Mouse (Mus musculus) lung, postnatal 0 days (tissue): ENCODE measurements around the gene Mrc1.

Experiments
- CTCF ChIP-seq: IDR thresholded peaks from 2 replicates; pipeline ENCODE4 v1.5.1; 2016; ENCODE audit warnings: antibody characterized with exemption, mild to moderate bottlenecking
- EP300 ChIP-seq: IDR thresholded peaks from 2 replicates; pipeline ENCODE4 v1.6.1; 2016; ENCODE audit warnings: antibody characterized with exemption, mild to moderate bottlenecking, control low read depth

DNA sequence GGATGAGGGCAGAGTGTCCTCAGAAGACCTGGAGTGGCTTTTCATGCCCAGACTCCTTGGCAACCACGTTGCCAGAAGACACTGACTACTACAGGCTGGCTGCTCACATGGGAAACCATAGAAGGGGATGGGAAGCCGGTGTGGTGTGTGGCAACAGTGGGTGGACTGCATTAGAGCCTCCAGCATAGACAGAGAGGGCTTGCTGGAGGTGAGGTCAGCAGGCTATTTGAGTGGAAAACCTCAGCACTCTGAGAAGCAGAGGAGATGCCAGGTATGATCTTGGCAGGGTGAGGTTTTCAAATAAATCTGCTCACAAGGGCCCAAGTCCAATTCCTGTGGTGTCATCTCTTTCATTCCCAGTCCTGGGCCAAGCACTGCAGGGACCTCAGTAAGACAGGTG, 29.6 kb upstream of the Mrc1 start:
- TF ChIP-seq CTCF: no peak
- TF ChIP-seq EP300: no peak
